ENCODE assay signal across 7 mouse cellular contexts in genomic region chr8:46842676-46843181, GRCm38 (mm10).
DNase-seq lines count a peak whose midpoint lies in the region; ATAC-seq lines count a peak whose summit lies in the region.

No protein-coding gene starts in this region.

- peak overlapping the region; percentile 82 for H3K27ac ChIP-seq in stomach, embryonic 16.5 days (ENCODE audit: low read length)

- peak; percentile 55 to 62 for DNase-seq in spleen, postnatal 36 days (ENCODE audit: low spot score in 2 of 2)
- DNase-seq in spleen, postnatal 4 days (ENCODE audit: low spot score in 2 of 2), result no peak
- peak; percentile 20 to 24 for DNase-seq in frontal cortex, postnatal 36 days (ENCODE audit: low spot score in 2 of 2)
- DNase-seq in lung, adult 18-20 months, result peak; percentile 83 to 89
- DNase-seq in cerebellum, postnatal 25 days, result no peak

- peak; percentile 51 to 54; a peak in 3 of 4 replicates for ATAC-seq in hematopoietic stem cell, adult 5-6 weeks (replicated peaks in 1 of 2; ENCODE audit: insufficient read depth in 1 of 2, low FRiP score in 2 of 2, low TSS enrichment in 1 of 2, low read depth in 1 of 2, poor library complexity in 2 of 2, severe bottlenecking in 2 of 2)
- peak; percentile 55; the same call in 1 of the 2 replicates for ATAC-seq in stomach, embryonic 16.5 days (ENCODE audit: insufficient read depth, low FRiP score)

- 17% methylated on average over 5 of the region's 5 CpGs for WGBS in stomach, embryonic 16.5 days

- H3K4me1 ChIP-seq in stomach, embryonic 16.5 days (ENCODE audit: control insufficient read depth, insufficient read depth, low read length), result peaks cover 26% of the 10 kb centered on the region

- H3K27me3 ChIP-seq in stomach, embryonic 16.5 days (ENCODE audit: control insufficient read depth, insufficient read depth, low read length), result no peaks in the 10 kb centered on the region

- no peak overlapping the region for H3K4me3 ChIP-seq in stomach, embryonic 16.5 days (replicated peaks; ENCODE audit: low read length)

- H3K9me3 ChIP-seq in stomach, embryonic 16.5 days (replicated peaks; ENCODE audit: control insufficient read depth, low read length), result no peaks in the 10 kb centered on the region

- peak overlapping the region; percentile 27 for H3K4me2 ChIP-seq in stomach, embryonic 16.5 days (ENCODE audit: low read depth, low read length)

- H3K9ac ChIP-seq in stomach, embryonic 16.5 days (ENCODE audit: low read length), result peak overlapping the region; percentile 59; the same call in 1 of the 2 replicates

- peaks cover 11% of the 10 kb centered on the region; the same call in 1 of the 2 replicates for H3K36me3 ChIP-seq in stomach, embryonic 16.5 days (ENCODE audit: control insufficient read depth, insufficient read depth, low read length)

Comparison
In these comparisons a context has a peak if more than half of its experiments do, and no peak if none do; other contexts are left out.
1. DNase-seq: peak in spleen, postnatal 36 days (2 of 2), frontal cortex, postnatal 36 days (2 of 2) and lung, adult 18-20 months (2 of 2); none in spleen, postnatal 4 days (0 of 2) and cerebellum, postnatal 25 days (0 of 2).